Mouse (Mus musculus) cerebellum, postnatal 4 days (tissue): ENCODE measurements around the gene Slc26a3.

Experiments
- DNase-seq, 2 experiments: peaks; one replicate each; pipeline ENCODE4 v3.0.0; 2022; ENCODE audit warnings: low spot score in 2 of 2, mixed read lengths in 1 of 2

The Slc26a3 gene

GRCm38 (mm10) chr12:31513724-31514503, 123.2 kb downstream of the Slc26a3 start:
- DNase-seq, result no peak

- peak in 1 of 2 experiments; percentile 29 for DNase-seq
Observed at GRCm38 (mm10) chr12:31520119-31520518, 129.4 kb downstream of the Slc26a3 start.

- DNase-seq, result no peak
Observed at GRCm38 (mm10) chr12:31521371-31521770, 130.7 kb downstream of the Slc26a3 start.
